Mouse (Mus musculus) G1E-ER4 (cell line): Measurements from ENCODE around the gene Lancl3. TPM values are rescaled to one million over a fixed set of nuclear protein-coding genes. Genes with fewer than 3 reads are reported as not detected.

Source experiments
- GATA1 ChIP-seq: IDR thresholded peaks from one replicate; pipeline ENCODE4 v1.8.0; 2012; ENCODE audit warnings: low read length, inconsistent platforms
- polyA plus RNA-seq: library from polyadenylated mRNA; stranded (reverse); fragments of >175 nt; gene quantifications from 2 replicates; pipeline ENCODE4 v1.2.3, GENCODE M21; 2012

The Lancl3 gene
- not detected in 2 replicates for polyA plus RNA-seq

GRCm38 (mm10) chrX:9199761-9200371, at the start of gene Lancl3:
Gene Lancl3 (plus strand): TSS chrX:9199902.
- no peak for TF ChIP-seq GATA1

- TF ChIP-seq GATA1: no peak
Observed at GRCm38 (mm10) chrX:9179011-9179410, 20.7 kb upstream of the Lancl3 start.

- no peak for TF ChIP-seq GATA1
Observed at GRCm38 (mm10) chrX:9181570-9181969, 18.1 kb upstream of the Lancl3 start.

- no peak for TF ChIP-seq GATA1
Observed at GRCm38 (mm10) chrX:9200380-9200917, 747 bp downstream of the Lancl3 start.

GRCm38 (mm10) chrX:9201954-9202353, 2.3 kb downstream of the Lancl3 start:
- TF ChIP-seq GATA1: no peak

GRCm38 (mm10) chrX:9202781-9203405, 3.2 kb downstream of the Lancl3 start:
- no peak for TF ChIP-seq GATA1

- no peak for TF ChIP-seq GATA1
Observed at GRCm38 (mm10) chrX:9205121-9205520, 5.4 kb downstream of the Lancl3 start.

- TF ChIP-seq GATA1: no peak
Observed at GRCm38 (mm10) chrX:9216244-9216643, 16.5 kb downstream of the Lancl3 start.

GRCm38 (mm10) chrX:9219570-9219969, 19.9 kb downstream of the Lancl3 start:
- no peak for TF ChIP-seq GATA1

GRCm38 (mm10) chrX:9221206-9221605, 21.5 kb downstream of the Lancl3 start:
- no peak for TF ChIP-seq GATA1

GRCm38 (mm10) chrX:9221736-9222135, 22.0 kb downstream of the Lancl3 start:
- TF ChIP-seq GATA1: no peak

- TF ChIP-seq GATA1: no peak
Observed at GRCm38 (mm10) chrX:9222412-9223221, 22.9 kb downstream of the Lancl3 start.

- no peak for TF ChIP-seq GATA1
Observed at GRCm38 (mm10) chrX:9227105-9227504, 27.4 kb downstream of the Lancl3 start.

- TF ChIP-seq GATA1: no peak
Observed at GRCm38 (mm10) chrX:9240737-9241591, 41.3 kb downstream of the Lancl3 start.

GRCm38 (mm10) chrX:9243381-9243864, 43.7 kb downstream of the Lancl3 start:
- no peak for TF ChIP-seq GATA1
